Mouse (Mus musculus) erythroid progenitor cell, adult 5-6 weeks (primary cell): Measurements from ENCODE around the gene Cd83. TPM values are rescaled to one million over a fixed set of nuclear protein-coding genes. Genes with fewer than 3 reads are reported as not detected.

ENCODE experiments used
- ATAC-seq: replicated peaks from 2 replicates; pipeline ENCODE4 v1.8.0; 2016; ENCODE audit warnings: moderate number of reproducible peaks, mild to moderate bottlenecking, moderate TSS enrichment, inconsistent platforms; ENCODE audit not compliant: poor library complexity, low FRiP score, severe bottlenecking
- total RNA-seq, 2 experiments: library from RNA; stranded (forward) in 1 of 2; stranded (reverse) in 1 of 2; fragments of 150-400 nt in 1 of 2; fragments of 186-747, 209-891 nt in 1 of 2; gene quantifications; 2 replicates each; pipeline versions ENCODE4 v1.2.3 to v1.2.4; 2015 to 2017; ENCODE audit warnings: low replicate concordance in 2 of 2

Cd83 gene
- total RNA-seq, 2 experiments from 2014 or later = 1.4 to 4.2 TPM

GRCm38 (mm10) chr13:43851108-43851507 is 66.5 kb downstream of the Cd83 start:
- ATAC-seq = no peak

Other genes starting within 250 kb of the Cd83 start
- 8.6 and 11.3 TPM in 2 replicates for gene Mcur1, start 224.6 kb upstream of the Cd83 start, total RNA-seq (2015; ENCODE audit: low replicate concordance)
- 4.7 and 16.6 TPM in 2 replicates for gene Mcur1, start 224.6 kb upstream of the Cd83 start, total RNA-seq (2017; ENCODE audit: low replicate concordance)
- gene Rnf182, start 169.1 kb upstream of the Cd83 start, total RNA-seq (2015; ENCODE audit: low replicate concordance) = not detected in 2 replicates
- gene Rnf182, start 169.1 kb upstream of the Cd83 start, total RNA-seq (2017; ENCODE audit: low replicate concordance) = not detected in 2 replicates